Mouse (Mus musculus): ENCODE measurements around the gene Bcl6.

DNA sequence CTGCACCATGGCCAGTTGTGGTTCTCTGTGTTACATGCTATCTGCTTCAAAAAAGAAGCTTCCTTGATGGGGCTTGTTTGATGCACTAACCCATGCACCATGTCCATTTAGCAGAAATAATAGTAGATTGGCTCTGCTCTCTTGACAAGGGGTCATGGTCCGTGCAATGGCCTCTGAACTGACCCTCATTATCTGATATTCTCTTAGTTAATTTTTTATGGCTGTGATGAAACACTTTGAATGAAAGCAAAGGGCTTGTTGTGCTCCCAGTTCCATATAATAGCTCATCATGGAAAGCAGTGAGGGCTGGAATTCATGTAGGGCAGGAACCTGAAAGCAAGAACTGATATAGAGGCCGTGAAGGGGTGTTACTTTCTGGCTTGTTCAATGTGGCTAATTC lies 69.2 kb downstream of the Bcl6 start:
- no peak for TF ChIP-seq CTCF (IDR thresholded peaks at IDR 0.05; ENCODE audit: insufficient read depth, low read length)
- TF ChIP-seq POLR2A (IDR thresholded peaks at IDR 0.05; ENCODE audit: borderline replicate concordance, extremely low read depth, low read depth, low read length) = no peak
